Comparison of ENCODE assay signal across 9 mouse cellular contexts in the genomic region with DNA sequence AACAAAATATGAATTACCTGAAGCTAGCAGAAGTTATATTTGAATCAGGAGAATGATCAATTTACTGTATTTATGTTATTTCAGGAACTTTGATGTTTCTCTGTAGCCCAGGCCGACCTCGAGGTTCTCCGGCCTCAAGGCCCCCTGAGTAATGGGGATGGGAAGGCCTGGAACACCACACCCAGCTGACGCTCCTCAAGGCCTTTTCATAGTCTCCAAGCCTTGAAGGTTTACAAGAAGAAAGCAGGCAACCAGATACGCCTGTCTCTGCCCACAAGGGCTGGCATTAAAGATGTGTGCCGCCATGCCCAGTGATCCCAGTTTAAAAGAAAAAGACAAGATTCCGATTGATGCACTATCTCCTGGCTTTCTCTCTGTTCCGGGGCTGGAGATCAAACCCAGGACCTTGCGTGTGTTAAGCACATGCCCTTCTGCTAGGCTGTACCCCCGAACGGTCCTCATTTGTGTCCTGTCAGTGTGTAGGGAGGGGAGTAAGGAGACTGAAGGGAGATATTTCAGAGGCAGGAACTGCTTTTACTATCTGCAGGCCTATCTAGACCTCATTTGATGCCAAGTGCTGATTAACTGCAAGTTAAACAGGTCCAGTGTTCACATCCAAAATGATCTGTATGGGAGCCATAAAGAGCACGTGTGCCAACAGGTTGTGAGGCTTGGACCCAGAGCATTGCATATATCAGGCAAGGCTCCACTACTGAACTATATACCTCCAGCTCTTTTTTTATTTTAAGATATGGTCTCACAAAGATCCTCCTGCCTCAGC. TPM values are rescaled to one million over a fixed set of nuclear protein-coding genes. Genes with fewer than 3 reads are reported as not detected.
DNase-seq lines count a peak whose midpoint lies in the region; ATAC-seq and TF ChIP-seq lines count a peak whose summit lies in the region.
"Had no signal": no experiment of that assay in that cellular context is flagged by ENCODE, and none has a peak within 500 bp of the region (broad histone marks: within the 10 kb centered on the region; RNA-seq: fewer than 3 reads in every experiment).

No protein-coding gene starts in this region.

- peak overlapping the region; percentile 84 for H3K4me3 ChIP-seq in cerebellum, adult 2 months (replicated peaks; ENCODE audit: insufficient read depth, low read depth, low read length)
- no peak overlapping the region for H3K4me3 ChIP-seq in neural tube, embryonic 11.5 days (ENCODE audit: low read depth, low read length)
- peak overlapping the region; percentile 64 for H3K4me3 ChIP-seq in limb, embryonic 15.5 days
- peak overlapping the region; percentile 72 for H3K4me3 ChIP-seq in stomach, embryonic 15.5 days (replicated peaks)

- H3K9ac ChIP-seq in neural tube, embryonic 11.5 days (ENCODE audit: low read length), result no peak overlapping the region
- H3K9ac ChIP-seq in limb, embryonic 15.5 days, result no peak overlapping the region
- H3K9ac ChIP-seq in stomach, embryonic 15.5 days, result no peak overlapping the region

- no peaks in the 10 kb centered on the region for H3K27me3 ChIP-seq in cerebellum, adult 2 months (ENCODE audit: control insufficient read depth, insufficient read depth, low read length)
- no peaks in the 10 kb centered on the region for H3K27me3 ChIP-seq in neural tube, embryonic 11.5 days (ENCODE audit: control insufficient read depth, insufficient read depth, low read length)
- H3K27me3 ChIP-seq in limb, embryonic 15.5 days, result no peaks in the 10 kb centered on the region
- no peaks in the 10 kb centered on the region for H3K27me3 ChIP-seq in stomach, embryonic 15.5 days (replicated peaks)

- H3K4me1 ChIP-seq in cerebellum, adult 2 months (ENCODE audit: control insufficient read depth, insufficient read depth, low read length), result peaks cover 12% of the 10 kb centered on the region
- H3K4me1 ChIP-seq in neural tube, embryonic 11.5 days (ENCODE audit: control insufficient read depth, insufficient read depth, low read length), result 0 out of 2 replicates have a peak, but pooled peaks cover 5% of the 10 kb centered on the region
- peaks cover 23% of the 10 kb centered on the region for H3K4me1 ChIP-seq in limb, embryonic 15.5 days
- H3K4me1 ChIP-seq in stomach, embryonic 15.5 days, result peaks cover 18% of the 10 kb centered on the region

- DNase-seq in cerebellum, adult 2 months, result no peak
- no peak for DNase-seq in cerebellum, postnatal 25 days
- DNase-seq in neural tube, embryonic 11.5 days (ENCODE audit: low spot score), result no peak
- DNase-seq in neural tube, embryonic 10.5 days (ENCODE audit: extremely low spot score, low spot score), result no peak
- no peak for DNase-seq in urinary bladder, postnatal 25 days (ENCODE audit: low spot score)
- DNase-seq in cerebellum, adult 11 months, result no peak
- DNase-seq: cerebellum, adult 18-20 months had no signal

- TF ChIP-seq POLR2A in cerebellum, adult 2 months (IDR thresholded peaks at IDR 0.05; ENCODE audit: borderline replicate concordance, insufficient read depth, low read length), result no peak

- no peak for TF ChIP-seq CTCF in cerebellum, adult 2 months (IDR thresholded peaks at IDR 0.05; ENCODE audit: borderline replicate concordance, insufficient read depth, low read depth, low read length)

- peaks cover 2% of the 10 kb centered on the region; the same call in 1 of the 2 replicates for H3K36me3 ChIP-seq in neural tube, embryonic 11.5 days (ENCODE audit: control insufficient read depth, insufficient read depth, low read length)
- H3K36me3 ChIP-seq in limb, embryonic 15.5 days, result peaks cover 21% of the 10 kb centered on the region
- peaks cover 13% of the 10 kb centered on the region for H3K36me3 ChIP-seq in stomach, embryonic 15.5 days

- peak overlapping the region; percentile 74; the same call in 1 of the 2 replicates for H3K4me2 ChIP-seq in neural tube, embryonic 11.5 days (ENCODE audit: low read depth)
- H3K4me2 ChIP-seq in limb, embryonic 15.5 days, result peak overlapping the region; percentile 74
- H3K4me2 ChIP-seq in stomach, embryonic 15.5 days, result peak overlapping the region; percentile 79

- no peak for ATAC-seq in neural tube, embryonic 11.5 days (ENCODE audit: insufficient read depth, low FRiP score, low TSS enrichment)
- ATAC-seq in limb, embryonic 15.5 days (ENCODE audit: insufficient number of reproducible peaks, low FRiP score, low TSS enrichment, low read depth), result no peak
- no peak for ATAC-seq in stomach, embryonic 15.5 days (ENCODE audit: insufficient read depth, low FRiP score, low read depth)

- WGBS in cerebellum, adult 2 months, result 20% methylated on average over 12 of the region's 12 CpGs
- 91% methylated on average over 12 of the region's 12 CpGs for WGBS in neural tube, embryonic 11.5 days
- 77% methylated on average over 12 of the region's 12 CpGs for WGBS in limb, embryonic 15.5 days
- WGBS in stomach, embryonic 15.5 days, result 81% methylated on average over 12 of the region's 12 CpGs

- H3K9me3 ChIP-seq in neural tube, embryonic 11.5 days (ENCODE audit: control insufficient read depth, low read length), result no peaks in the 10 kb centered on the region
- no peaks in the 10 kb centered on the region for H3K9me3 ChIP-seq in limb, embryonic 15.5 days
- no peaks in the 10 kb centered on the region for H3K9me3 ChIP-seq in stomach, embryonic 15.5 days

- H3K27ac ChIP-seq in cerebellum, adult 2 months (ENCODE audit: insufficient read depth, low read length), result peak overlapping the region; percentile 83
- no peak overlapping the region for H3K27ac ChIP-seq in neural tube, embryonic 11.5 days (ENCODE audit: low read depth, low read length)
- H3K27ac ChIP-seq in limb, embryonic 15.5 days, result peak overlapping the region; percentile 11; the same call in 1 of the 2 replicates
- H3K27ac ChIP-seq in stomach, embryonic 15.5 days, result peak overlapping the region; percentile 97; the same call in 1 of the 2 replicates

RNA-seq across cellular contexts. Expression of gene Prune1, which starts 2.8 kb away (rescaled TPM):
- 43.2 and 47.6 TPM in 2 replicates for polyA plus RNA-seq in cerebellum, adult 2 months (2012; rRNA removed)
- 32.4 and 32.9 TPM in 2 replicates for polyA plus RNA-seq in neural tube, embryonic 11.5 days (2014; fragmentation: Nextera tagmentation; extraction: Ambion mirVana)
- 22.7 and 31.6 TPM in 2 replicates for polyA plus RNA-seq in limb, embryonic 15.5 days (2015; fragmentation: Nextera tagmentation; extraction: Ambion mirVana)
- polyA plus RNA-seq in stomach, embryonic 15.5 days (2015; fragmentation: Nextera tagmentation; extraction: Ambion mirVana), result 16.6 and 17.3 TPM in 2 replicates

RNA-seq across cellular contexts. Expression of gene Mindy1, which starts 3.5 kb away (rescaled TPM):
- 96.8 and 103 TPM in 2 replicates for polyA plus RNA-seq in cerebellum, adult 2 months (2012; rRNA removed)
- 46.1 and 48.1 TPM in 2 replicates for polyA plus RNA-seq in neural tube, embryonic 11.5 days (2014; fragmentation: Nextera tagmentation; extraction: Ambion mirVana)
- 49.8 and 53.1 TPM in 2 replicates for polyA plus RNA-seq in limb, embryonic 15.5 days (2015; fragmentation: Nextera tagmentation; extraction: Ambion mirVana)
- 45.8 and 51.2 TPM in 2 replicates for polyA plus RNA-seq in stomach, embryonic 15.5 days (2015; fragmentation: Nextera tagmentation; extraction: Ambion mirVana)

RNA-seq across cellular contexts. Expression of gene Anxa9, which starts 22.3 kb away (rescaled TPM):
- polyA plus RNA-seq in cerebellum, adult 2 months (2012; rRNA removed), result 1.2 and 1.5 TPM in 2 replicates
- polyA plus RNA-seq in neural tube, embryonic 11.5 days (2014; fragmentation: Nextera tagmentation; extraction: Ambion mirVana), result 1.2 TPM in 2 replicates
- 12.5 and 15.1 TPM in 2 replicates for polyA plus RNA-seq in limb, embryonic 15.5 days (2015; fragmentation: Nextera tagmentation; extraction: Ambion mirVana)
- polyA plus RNA-seq in stomach, embryonic 15.5 days (2015; fragmentation: Nextera tagmentation; extraction: Ambion mirVana), result 2.3 and 3.4 TPM in 2 replicates

RNA-seq across cellular contexts. Expression of gene Cers2, which starts 29.9 kb away (rescaled TPM):
- polyA plus RNA-seq in cerebellum, adult 2 months (2012; rRNA removed), result 133 and 142 TPM in 2 replicates
- polyA plus RNA-seq in neural tube, embryonic 11.5 days (2014; fragmentation: Nextera tagmentation; extraction: Ambion mirVana), result 107 and 109 TPM in 2 replicates
- polyA plus RNA-seq in limb, embryonic 15.5 days (2015; fragmentation: Nextera tagmentation; extraction: Ambion mirVana), result 154 and 157 TPM in 2 replicates
- polyA plus RNA-seq in stomach, embryonic 15.5 days (2015; fragmentation: Nextera tagmentation; extraction: Ambion mirVana), result 138 and 146 TPM in 2 replicates

RNA-seq across cellular contexts. Expression of gene Bnipl, which starts 33.7 kb away (rescaled TPM):
- polyA plus RNA-seq in cerebellum, adult 2 months (2012; rRNA removed), result 1.8 and 1.9 TPM in 2 replicates
- polyA plus RNA-seq in neural tube, embryonic 11.5 days (2014; fragmentation: Nextera tagmentation; extraction: Ambion mirVana), result 0.31 and 0.54 TPM in 2 replicates
- polyA plus RNA-seq in limb, embryonic 15.5 days (2015; fragmentation: Nextera tagmentation; extraction: Ambion mirVana), result 15.6 and 17.2 TPM in 2 replicates
- polyA plus RNA-seq in stomach, embryonic 15.5 days (2015; fragmentation: Nextera tagmentation; extraction: Ambion mirVana), result 3.5 and 5.8 TPM in 2 replicates
